ENCODE assay signal across 9 mouse cellular contexts in genomic region chr5:140420616-140421015, GRCm38 (mm10). TPM values are rescaled to one million over a fixed set of nuclear protein-coding genes. Genes with fewer than 3 reads are reported as not detected.
DNase-seq lines count a peak whose midpoint lies in the region; ATAC-seq and TF ChIP-seq lines count a peak whose summit lies in the region.
"Had no signal": no experiment of that assay in that cellular context is flagged by ENCODE, and none has a peak within 500 bp of the region (broad histone marks: within the 10 kb centered on the region; RNA-seq: fewer than 3 reads in every experiment).

No protein-coding gene starts in this region.

- H3K4me3 ChIP-seq in kidney, postnatal 0 days (replicated peaks; ENCODE audit: low read depth, low read length), result peak overlapping the region; percentile 77
- peak overlapping the region; percentile 93 for H3K4me3 ChIP-seq in embryonic facial prominence, embryonic 12.5 days
- H3K4me3 ChIP-seq in intestine, embryonic 16.5 days (ENCODE audit: low read length), result peak overlapping the region; percentile 72
- H3K4me3 ChIP-seq in neural tube, embryonic 13.5 days, result peak overlapping the region; percentile 100

- DNase-seq in kidney, postnatal 0 days (ENCODE audit: low spot score), result no peak
- no peak for DNase-seq in kidney, adult 9 months
- DNase-seq in frontal cortex, adult 2 months (ENCODE audit: extremely low spot score in 1 of 2, low spot score in 1 of 2), result no peak
- no peak for DNase-seq in frontal cortex, postnatal 36 days (ENCODE audit: low spot score in 2 of 2)
- no peak for DNase-seq in gastrocnemius, postnatal 10 days

- peak overlapping the region; percentile 72 for H3K4me2 ChIP-seq in kidney, postnatal 0 days (ENCODE audit: low read length)
- peak overlapping the region; percentile 70 for H3K4me2 ChIP-seq in embryonic facial prominence, embryonic 12.5 days (replicated peaks)
- peak overlapping the region; percentile 72 for H3K4me2 ChIP-seq in intestine, embryonic 16.5 days (ENCODE audit: low read depth, low read length)
- peak overlapping the region; percentile 90 for H3K4me2 ChIP-seq in neural tube, embryonic 13.5 days

- no peaks in the 10 kb centered on the region for H3K27me3 ChIP-seq in kidney, postnatal 0 days (ENCODE audit: insufficient read depth, low read length)
- no peaks in the 10 kb centered on the region for H3K27me3 ChIP-seq in embryonic facial prominence, embryonic 12.5 days
- H3K27me3 ChIP-seq in intestine, embryonic 16.5 days (replicated peaks; ENCODE audit: control insufficient read depth, insufficient read depth, low read length), result no peaks in the 10 kb centered on the region
- no peaks in the 10 kb centered on the region for H3K27me3 ChIP-seq in neural tube, embryonic 13.5 days

- no peak for ATAC-seq in kidney, postnatal 0 days (replicated peaks; ENCODE audit: low FRiP score, low read depth)
- no peak for ATAC-seq in embryonic facial prominence, embryonic 12.5 days (ENCODE audit: insufficient number of reproducible peaks, insufficient read depth, low FRiP score, low TSS enrichment)
- ATAC-seq in intestine, embryonic 16.5 days, result no peak
- no peak for ATAC-seq in neural tube, embryonic 13.5 days (ENCODE audit: low read depth)

- 49% methylated on average over 4 of the region's 4 CpGs for WGBS in kidney, postnatal 0 days
- 63% methylated on average over 4 of the region's 4 CpGs for WGBS in embryonic facial prominence, embryonic 12.5 days
- 56% methylated on average over 4 of the region's 4 CpGs for WGBS in intestine, embryonic 16.5 days
- 79% methylated on average over 4 of the region's 4 CpGs for WGBS in neural tube, embryonic 13.5 days

- no peaks in the 10 kb centered on the region for H3K36me3 ChIP-seq in kidney, postnatal 0 days (ENCODE audit: insufficient read depth, low read length)
- H3K36me3 ChIP-seq in embryonic facial prominence, embryonic 12.5 days, result peaks cover 17% of the 10 kb centered on the region
- no peaks in the 10 kb centered on the region; the same call in 1 of the 2 replicates for H3K36me3 ChIP-seq in intestine, embryonic 16.5 days (ENCODE audit: control insufficient read depth, insufficient read depth, low read length)
- peaks cover 13% of the 10 kb centered on the region for H3K36me3 ChIP-seq in neural tube, embryonic 13.5 days

- H3K4me1 ChIP-seq in kidney, postnatal 0 days (replicated peaks; ENCODE audit: insufficient read depth, low read length), result peaks cover 8% of the 10 kb centered on the region
- H3K4me1 ChIP-seq in embryonic facial prominence, embryonic 12.5 days, result peaks cover 13% of the 10 kb centered on the region
- peaks cover 15% of the 10 kb centered on the region for H3K4me1 ChIP-seq in intestine, embryonic 16.5 days (ENCODE audit: control insufficient read depth, insufficient read depth, low read length)
- peaks cover 36% of the 10 kb centered on the region for H3K4me1 ChIP-seq in neural tube, embryonic 13.5 days (replicated peaks)

- TF ChIP-seq CTCF in kidney, postnatal 0 days (IDR thresholded peaks at IDR 0.05; ENCODE audit: low read depth), result no peak

- no peaks in the 10 kb centered on the region for H3K9me3 ChIP-seq in kidney, postnatal 0 days (replicated peaks; ENCODE audit: low read length)
- no peaks in the 10 kb centered on the region for H3K9me3 ChIP-seq in embryonic facial prominence, embryonic 12.5 days
- no peaks in the 10 kb centered on the region for H3K9me3 ChIP-seq in intestine, embryonic 16.5 days (ENCODE audit: control insufficient read depth, low read length)
- no peaks in the 10 kb centered on the region for H3K9me3 ChIP-seq in neural tube, embryonic 13.5 days

- H3K27ac ChIP-seq in kidney, postnatal 0 days, result no peak overlapping the region
- H3K27ac ChIP-seq in embryonic facial prominence, embryonic 12.5 days, result no peak overlapping the region
- H3K27ac ChIP-seq in intestine, embryonic 16.5 days (ENCODE audit: low read length), result no peak overlapping the region
- H3K27ac ChIP-seq in neural tube, embryonic 13.5 days (replicated peaks), result no peak overlapping the region

- H3K9ac ChIP-seq in kidney, postnatal 0 days (ENCODE audit: low read depth, low read length), result peak overlapping the region; percentile 28; the same call in 1 of the 2 replicates
- peak overlapping the region; percentile 93 for H3K9ac ChIP-seq in embryonic facial prominence, embryonic 12.5 days
- peak overlapping the region; percentile 94 for H3K9ac ChIP-seq in intestine, embryonic 16.5 days (ENCODE audit: low read depth, low read length)
- H3K9ac ChIP-seq in neural tube, embryonic 13.5 days, result peak overlapping the region; percentile 98

RNA-seq across cellular contexts. Expression of gene Eif3b, which starts 1.5 kb away (rescaled TPM):
- polyA plus RNA-seq in kidney, postnatal 0 days (2015; fragmentation: Nextera tagmentation; extraction: Ambion mirVana), result 77.9 and 88.6 TPM in 2 replicates
- polyA plus RNA-seq in embryonic facial prominence, embryonic 12.5 days (2016; fragmentation: Nextera tagmentation; extraction: Ambion mirVana), result 187 and 191 TPM in 2 replicates
- 85.2 and 89.0 TPM in 2 replicates for polyA plus RNA-seq in intestine, embryonic 16.5 days (2015; fragmentation: Nextera tagmentation; extraction: Ambion mirVana)
- 88.3 and 111 TPM in 2 replicates for polyA plus RNA-seq in neural tube, embryonic 13.5 days (2015; fragmentation: Nextera tagmentation; extraction: Ambion mirVana)
- polyA plus RNA-seq in frontal cortex, adult 2 months (2012; rRNA removed), result 75.0 and 75.3 TPM in 2 replicates
- 10 to 100 TPM; 96.5 to 98.6 TPM for total RNA-seq in gastrocnemius, postnatal 10 days (2021)

RNA-seq across cellular contexts. Expression of gene Gm4869, which starts 24.8 kb away (rescaled TPM):
- not detected in 2 replicates for polyA plus RNA-seq in kidney, postnatal 0 days (2015; fragmentation: Nextera tagmentation; extraction: Ambion mirVana)
- 0.05 TPM in 1 of 2 replicates, not detected in the other for polyA plus RNA-seq in embryonic facial prominence, embryonic 12.5 days (2016; fragmentation: Nextera tagmentation; extraction: Ambion mirVana)
- polyA plus RNA-seq in intestine, embryonic 16.5 days (2015; fragmentation: Nextera tagmentation; extraction: Ambion mirVana), result not detected in 2 replicates
- polyA plus RNA-seq in neural tube, embryonic 13.5 days (2015; fragmentation: Nextera tagmentation; extraction: Ambion mirVana), result not detected in 2 replicates
- polyA plus RNA-seq in frontal cortex, adult 2 months (2012; rRNA removed), result 0.06 and 0.15 TPM in 2 replicates
- not detected for total RNA-seq in gastrocnemius, postnatal 10 days (2021)
- total RNA-seq: layer of hippocampus, postnatal 10 days had no signal

RNA-seq across cellular contexts. Expression of gene Snx8, which starts 31.6 kb away (rescaled TPM):
- polyA plus RNA-seq in kidney, postnatal 0 days (2015; fragmentation: Nextera tagmentation; extraction: Ambion mirVana), result 28.8 and 31.8 TPM in 2 replicates
- polyA plus RNA-seq in embryonic facial prominence, embryonic 12.5 days (2016; fragmentation: Nextera tagmentation; extraction: Ambion mirVana), result 21.4 and 21.5 TPM in 2 replicates
- polyA plus RNA-seq in intestine, embryonic 16.5 days (2015; fragmentation: Nextera tagmentation; extraction: Ambion mirVana), result 35.9 and 45.2 TPM in 2 replicates
- polyA plus RNA-seq in neural tube, embryonic 13.5 days (2015; fragmentation: Nextera tagmentation; extraction: Ambion mirVana), result 19.8 and 21.2 TPM in 2 replicates
- 10.3 and 11.1 TPM in 2 replicates for polyA plus RNA-seq in frontal cortex, adult 2 months (2012; rRNA removed)
- 10 to 100 TPM; 11.6 to 16.1 TPM for total RNA-seq in gastrocnemius, postnatal 10 days (2021)

Comparison
In these comparisons a context has a peak if more than half of its experiments do, and no peak if none do; other contexts are left out.
1. H3K9ac ChIP-seq: peak in every context shown above with its lines; median percentile 98 in neural tube, embryonic 13.5 days; 94 in intestine, embryonic 16.5 days; 93 in embryonic facial prominence, embryonic 12.5 days; 28 in kidney, postnatal 0 days.